Mouse (Mus musculus): Measurements from ENCODE around the gene Lyplal1. TPM values are rescaled to one million over a fixed set of nuclear protein-coding genes. Genes with fewer than 3 reads are reported as not detected.

Gene Lyplal1
- total RNA-seq (2015; ENCODE audit: low replicate concordance): not detected in 2 replicates
- 1.1 TPM in 1 of 2 replicates, not detected in the other for total RNA-seq (2017; ENCODE audit: low replicate concordance)

GRCm38 (mm10) chr1:186116701-186117488, at the start of gene Lyplal1:
Gene Lyplal1, minus strand, starts transcription at chr1:186117310.
- no peak for ATAC-seq (replicated peaks; ENCODE audit: low FRiP score, poor library complexity, severe bottlenecking)

- ATAC-seq (replicated peaks; ENCODE audit: low FRiP score, poor library complexity, severe bottlenecking): no peak
Measured at GRCm38 (mm10) chr1:186163616-186164015, 46.5 kb upstream of the Lyplal1 start.

- ATAC-seq (replicated peaks; ENCODE audit: low FRiP score, poor library complexity, severe bottlenecking): no peak
Measured at GRCm38 (mm10) chr1:186163206-186163605, 46.1 kb upstream of the Lyplal1 start.

GRCm38 (mm10) chr1:186150376-186150775, 33.3 kb upstream of the Lyplal1 start:
- ATAC-seq (replicated peaks; ENCODE audit: low FRiP score, poor library complexity, severe bottlenecking): no peak

GRCm38 (mm10) chr1:186145444-186145843, 28.3 kb upstream of the Lyplal1 start:
- no peak for ATAC-seq (replicated peaks; ENCODE audit: low FRiP score, poor library complexity, severe bottlenecking)

GRCm38 (mm10) chr1:186140191-186140590, 23.1 kb upstream of the Lyplal1 start:
- no peak for ATAC-seq (replicated peaks; ENCODE audit: low FRiP score, poor library complexity, severe bottlenecking)

- no peak for ATAC-seq (replicated peaks; ENCODE audit: low FRiP score, poor library complexity, severe bottlenecking)
Measured at GRCm38 (mm10) chr1:186137873-186138272, 20.8 kb upstream of the Lyplal1 start.

- no peak for ATAC-seq (replicated peaks; ENCODE audit: low FRiP score, poor library complexity, severe bottlenecking)
Measured at GRCm38 (mm10) chr1:186136636-186137380, 19.7 kb upstream of the Lyplal1 start.

GRCm38 (mm10) chr1:186131465-186131864, 14.4 kb upstream of the Lyplal1 start:
- no peak for ATAC-seq (replicated peaks; ENCODE audit: low FRiP score, poor library complexity, severe bottlenecking)

- ATAC-seq (replicated peaks; ENCODE audit: low FRiP score, poor library complexity, severe bottlenecking): no peak
Measured at GRCm38 (mm10) chr1:186128940-186129339, 11.8 kb upstream of the Lyplal1 start.

- ATAC-seq (replicated peaks; ENCODE audit: low FRiP score, poor library complexity, severe bottlenecking): no peak
Measured at GRCm38 (mm10) chr1:186126313-186126862, 9.3 kb upstream of the Lyplal1 start.

GRCm38 (mm10) chr1:186123690-186124089, 6.6 kb upstream of the Lyplal1 start:
- no peak for ATAC-seq (replicated peaks; ENCODE audit: low FRiP score, poor library complexity, severe bottlenecking)

GRCm38 (mm10) chr1:186119856-186120255, 2.7 kb upstream of the Lyplal1 start:
- ATAC-seq (replicated peaks; ENCODE audit: low FRiP score, poor library complexity, severe bottlenecking): no peak

GRCm38 (mm10) chr1:186116086-186116600, 967 bp downstream of the Lyplal1 start:
- no peak for ATAC-seq (replicated peaks; ENCODE audit: low FRiP score, poor library complexity, severe bottlenecking)

GRCm38 (mm10) chr1:186102313-186102712, 14.8 kb downstream of the Lyplal1 start:
- ATAC-seq (replicated peaks; ENCODE audit: low FRiP score, poor library complexity, severe bottlenecking): no peak

- ATAC-seq (replicated peaks; ENCODE audit: low FRiP score, poor library complexity, severe bottlenecking): no peak
Measured at GRCm38 (mm10) chr1:186066266-186066897, 50.7 kb downstream of the Lyplal1 start.

GRCm38 (mm10) chr1:186060041-186060440, 57.1 kb downstream of the Lyplal1 start:
- ATAC-seq (replicated peaks; ENCODE audit: low FRiP score, poor library complexity, severe bottlenecking): no peak

GRCm38 (mm10) chr1:186054227-186054626, 62.9 kb downstream of the Lyplal1 start:
- ATAC-seq (replicated peaks; ENCODE audit: low FRiP score, poor library complexity, severe bottlenecking): no peak

GRCm38 (mm10) chr1:186053280-186054043, 63.6 kb downstream of the Lyplal1 start:
- no peak for ATAC-seq (replicated peaks; ENCODE audit: low FRiP score, poor library complexity, severe bottlenecking)
